ENCODE assay signal across 13 mouse cellular contexts in genomic region chr2:124620470-124620869, GRCm38 (mm10).
"Had no signal": no experiment of that assay in that cellular context is flagged by ENCODE, and none has a peak within 500 bp of the region (broad histone marks: within the 10 kb centered on the region; RNA-seq: fewer than 3 reads in every experiment).

No protein-coding gene starts in this region.

- H3K4me3 ChIP-seq: limb, embryonic 12.5 days; liver, embryonic 13.5 days; megakaryocyte, embryonic 14.5 days; midbrain, embryonic 15.5 days; neural tube, embryonic 12.5 days had no signal

- H3K4me2 ChIP-seq: limb, embryonic 12.5 days; liver, embryonic 13.5 days; midbrain, embryonic 11.5 days; midbrain, embryonic 15.5 days; neural tube, embryonic 12.5 days had no signal

- H3K4me1 ChIP-seq: liver, embryonic 13.5 days; midbrain, embryonic 15.5 days had no signal

- H3K9ac ChIP-seq: limb, embryonic 12.5 days; liver, embryonic 13.5 days; liver, postnatal 0 days; midbrain, embryonic 15.5 days; neural tube, embryonic 12.5 days had no signal

- H3K27me3 ChIP-seq: liver, embryonic 13.5 days; megakaryocyte, embryonic 14.5 days; midbrain, embryonic 15.5 days; neural tube, embryonic 12.5 days had no signal

- H3K9me3 ChIP-seq: limb, embryonic 12.5 days; liver, embryonic 13.5 days; megakaryocyte, embryonic 14.5 days; midbrain, embryonic 15.5 days; neural tube, embryonic 12.5 days had no signal

- H3K36me3 ChIP-seq: limb, embryonic 12.5 days; liver, embryonic 13.5 days; midbrain, embryonic 15.5 days; neural tube, embryonic 12.5 days had no signal

- DNase-seq: kidney, postnatal 25 days; liver; liver, embryonic 13.5 days; liver, postnatal 0 days; right cerebral cortex, postnatal 4 days; spleen, adult 18-20 months; thymus, adult 18-20 months; thymus, postnatal 14 days had no signal

- ATAC-seq: liver, postnatal 0 days; midbrain, embryonic 15.5 days had no signal

- H3K27ac ChIP-seq: limb, embryonic 12.5 days; liver, embryonic 13.5 days; midbrain, embryonic 15.5 days; neural tube, embryonic 12.5 days had no signal
